Mouse (Mus musculus) G1E-ER4 (cell line): ENCODE measurements around the gene Ifit1bl1. TPM values are rescaled to one million over a fixed set of nuclear protein-coding genes. Genes with fewer than 3 reads are reported as not detected.
"Not testable (repeated sequence)": the region's sequence is repeated elsewhere in the genome, so short reads cannot be mapped to it uniquely, and the experiment has no call there.

ENCODE experiments used
- GATA1 ChIP-seq: IDR thresholded peaks from one replicate; pipeline ENCODE4 v1.8.0; 2012; ENCODE audit warnings: low read length, inconsistent platforms
- polyA plus RNA-seq: library from polyadenylated mRNA; stranded (reverse); fragments of >175 nt; gene quantifications from 2 replicates; pipeline ENCODE4 v1.2.3, GENCODE M21; 2012

Gene Ifit1bl1
- not detected in 2 replicates for polyA plus RNA-seq

DNA sequence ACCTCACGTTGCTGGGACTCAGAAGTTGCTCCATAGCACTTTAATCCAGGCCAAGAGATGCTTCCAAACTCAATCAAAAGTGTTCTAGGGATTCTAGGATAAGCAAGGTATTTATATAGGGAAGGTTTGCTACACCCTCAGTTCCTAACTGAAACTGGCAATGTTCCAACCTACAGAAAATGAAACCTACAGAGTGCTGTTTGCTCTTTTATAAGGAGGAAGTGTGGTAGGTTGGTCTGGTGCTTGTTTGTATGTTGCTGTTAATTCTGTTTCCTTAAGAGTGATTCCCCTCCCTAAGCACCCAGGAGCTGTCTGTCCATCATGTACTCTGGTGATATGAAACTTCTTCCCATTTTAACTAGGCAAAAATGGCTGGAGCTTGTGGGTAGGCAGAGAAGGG is at the start of gene Ifit1bl1:
Gene Ifit1bl1, minus strand, starts transcription at position 69 of the 400 bp plus-strand sequence.
- TF ChIP-seq GATA1 = not testable (repeated sequence)

DNA sequence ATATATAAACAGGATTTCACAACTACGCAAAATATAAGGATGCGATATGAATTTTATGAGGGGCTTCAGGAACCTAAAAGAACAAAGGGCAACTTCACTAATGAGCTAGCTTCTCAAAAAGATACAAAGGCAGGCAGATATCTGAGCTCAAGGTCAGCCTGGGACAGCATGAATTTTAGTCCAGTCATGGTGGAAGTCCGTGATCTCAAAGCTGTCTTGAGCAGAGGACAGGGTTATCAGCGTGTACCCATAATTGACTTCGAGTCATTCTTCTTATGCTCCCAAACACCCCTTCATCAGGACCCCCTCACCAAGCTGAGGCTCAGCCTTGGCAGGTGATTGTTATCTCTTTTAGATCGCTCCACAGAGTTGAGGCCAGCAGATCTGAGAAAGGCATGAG is 49.2 kb upstream of the Ifit1bl1 start:
- no peak for TF ChIP-seq GATA1

DNA sequence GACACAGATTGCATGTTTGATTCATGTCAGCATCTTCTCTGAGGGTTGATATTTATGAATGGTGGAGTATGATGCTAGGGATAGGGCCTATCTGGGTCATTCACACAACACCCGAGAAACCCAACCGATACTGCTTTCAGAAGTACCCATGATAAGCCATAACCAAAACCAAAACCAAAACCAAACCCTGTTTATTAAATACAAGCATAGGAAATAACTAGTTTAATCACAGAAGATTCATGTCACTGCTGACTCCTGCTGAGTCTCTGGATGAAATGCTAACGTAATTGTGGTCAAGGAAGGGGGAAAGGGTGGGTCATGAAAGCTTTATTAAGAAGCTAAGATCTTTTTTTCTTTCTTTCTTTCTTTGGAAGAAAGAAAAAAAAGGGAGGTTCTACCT is 48.5 kb upstream of the Ifit1bl1 start:
- TF ChIP-seq GATA1 = no peak

DNA sequence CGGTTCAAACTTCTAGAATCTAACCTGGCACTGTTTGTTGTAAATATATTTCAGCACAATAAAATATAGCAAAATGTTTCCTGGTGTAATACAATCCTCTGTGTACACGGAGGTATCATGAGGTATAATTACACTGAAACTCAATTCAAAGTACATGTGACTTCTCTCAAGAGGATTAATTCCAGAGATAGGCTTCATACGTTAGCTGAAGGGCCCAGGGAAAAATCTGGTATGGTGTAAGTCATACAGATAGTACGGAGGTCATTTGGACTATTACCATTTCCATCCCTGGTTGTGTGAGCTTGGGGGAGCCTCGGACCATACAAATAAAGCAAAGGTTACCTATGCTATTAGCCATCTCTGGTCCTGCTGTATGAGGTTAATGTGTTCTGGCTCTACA is 40.9 kb upstream of the Ifit1bl1 start:
- no peak for TF ChIP-seq GATA1

DNA sequence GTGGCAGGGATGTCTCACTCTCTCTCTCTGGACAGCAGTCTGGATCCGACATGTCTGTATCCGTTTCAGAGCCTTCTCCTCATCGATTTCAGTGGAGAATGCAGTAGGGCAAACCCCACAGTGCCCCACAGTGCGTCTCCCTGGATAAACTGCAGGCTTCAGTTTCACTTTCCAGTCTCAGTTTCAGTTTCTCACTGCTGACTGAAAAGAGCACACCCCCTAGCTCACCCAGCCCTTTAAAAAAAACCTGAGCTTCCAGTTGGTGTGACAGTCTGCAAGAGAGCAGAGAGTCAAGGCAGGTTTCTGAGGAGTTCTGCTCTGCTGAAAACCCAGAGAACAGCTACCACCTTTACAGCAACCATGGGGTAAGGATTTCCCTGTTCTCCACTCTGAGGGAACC is 38.9 kb upstream of the Ifit1bl1 start, which contains the start of the genes Ifit1bl2 and Ifit1:
Gene Ifit1bl2, minus strand, starts transcription at position 121 of the 400 bp plus-strand sequence.
Gene Ifit1, plus strand, starts transcription at position 249 of the 400 bp plus-strand sequence.
- no peak for TF ChIP-seq GATA1

GRCm38 (mm10) chr19:34636933-34637557 is 35.3 kb upstream of the Ifit1bl1 start:
- no peak for TF ChIP-seq GATA1

- TF ChIP-seq GATA1 = no peak
Measured at GRCm38 (mm10) chr19:34633484-34633883, 31.7 kb upstream of the Ifit1bl1 start.

- no peak for TF ChIP-seq GATA1
Measured at GRCm38 (mm10) chr19:34631487-34631886, 29.7 kb upstream of the Ifit1bl1 start.

DNA sequence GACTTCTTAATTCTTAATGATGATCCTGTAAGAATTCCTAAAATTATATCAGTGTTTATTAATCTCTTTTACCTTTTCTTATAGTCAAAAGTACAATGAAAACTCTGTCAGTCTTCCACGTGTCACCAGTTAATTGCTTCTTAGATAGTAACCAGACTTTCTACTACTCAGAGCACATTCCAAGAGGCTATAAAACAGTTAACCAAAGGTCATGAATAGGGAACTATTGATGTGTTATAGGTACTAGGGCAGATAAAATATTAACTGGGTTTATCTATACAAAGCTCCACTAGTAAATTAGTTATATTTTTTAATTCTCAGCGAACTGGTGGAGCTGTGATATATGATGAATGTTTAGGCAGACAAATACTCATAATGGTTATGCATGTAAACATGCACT is 25.7 kb upstream of the Ifit1bl1 start:
- TF ChIP-seq GATA1 = no peak

DNA sequence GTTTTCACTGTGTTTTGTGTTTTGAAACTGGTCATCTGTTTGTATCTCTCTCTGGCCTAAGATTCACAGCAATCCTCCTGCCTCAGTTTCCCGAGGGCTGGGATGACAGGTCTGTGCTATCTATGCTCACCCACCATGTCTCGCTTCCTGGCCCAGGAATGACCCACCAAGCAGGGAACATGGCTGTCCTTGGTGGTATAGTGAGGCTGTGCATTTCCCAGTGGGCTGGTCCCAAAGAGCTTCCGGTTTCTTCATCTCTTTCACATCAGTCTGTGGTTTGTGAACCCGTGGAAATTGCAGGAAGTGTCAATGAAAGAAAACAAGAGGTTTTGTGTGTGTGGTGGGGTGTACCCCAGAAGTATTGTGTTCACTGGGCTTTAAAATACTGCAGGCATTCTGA is 22.9 kb upstream of the Ifit1bl1 start:
- TF ChIP-seq GATA1 = no peak

DNA sequence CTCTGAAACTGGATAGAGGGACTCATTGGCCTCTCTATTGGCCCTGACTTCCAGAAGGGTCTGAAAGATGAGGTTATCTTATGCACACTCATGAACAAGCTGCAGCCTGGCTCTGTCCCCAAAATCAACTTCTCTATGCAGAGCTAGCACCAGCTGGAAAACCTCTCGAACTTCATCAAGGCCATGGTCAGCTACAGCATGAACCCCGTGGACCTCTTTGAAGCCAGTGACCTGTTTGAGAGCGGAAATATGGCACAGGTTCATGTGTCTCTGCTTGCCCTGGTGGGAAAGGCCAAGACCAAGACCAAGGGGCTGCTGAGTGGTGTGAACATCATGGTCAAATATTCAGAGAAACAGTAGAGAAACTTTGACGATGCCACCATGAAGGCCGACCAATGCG is 22.0 kb upstream of the Ifit1bl1 start:
- TF ChIP-seq GATA1 = no peak

DNA sequence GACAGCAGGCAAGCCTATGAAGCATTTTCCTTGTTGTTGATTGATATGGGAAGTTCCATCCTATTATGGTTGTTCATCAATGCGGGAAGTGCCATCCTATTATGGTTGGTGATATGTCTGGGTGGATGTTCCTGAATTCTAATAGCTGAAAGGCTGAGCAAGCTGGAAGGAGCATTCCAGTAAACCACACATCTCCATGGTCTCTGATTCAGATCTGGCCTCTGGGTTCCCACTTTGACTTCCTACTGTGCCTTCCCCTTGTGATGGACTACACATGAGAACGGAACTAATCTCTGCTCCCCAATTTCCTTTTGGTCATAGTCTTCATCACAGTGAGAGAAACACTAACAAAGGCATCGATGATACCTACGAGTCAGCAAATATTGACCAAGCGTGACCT is 19.1 kb upstream of the Ifit1bl1 start:
- TF ChIP-seq GATA1 = no peak

DNA sequence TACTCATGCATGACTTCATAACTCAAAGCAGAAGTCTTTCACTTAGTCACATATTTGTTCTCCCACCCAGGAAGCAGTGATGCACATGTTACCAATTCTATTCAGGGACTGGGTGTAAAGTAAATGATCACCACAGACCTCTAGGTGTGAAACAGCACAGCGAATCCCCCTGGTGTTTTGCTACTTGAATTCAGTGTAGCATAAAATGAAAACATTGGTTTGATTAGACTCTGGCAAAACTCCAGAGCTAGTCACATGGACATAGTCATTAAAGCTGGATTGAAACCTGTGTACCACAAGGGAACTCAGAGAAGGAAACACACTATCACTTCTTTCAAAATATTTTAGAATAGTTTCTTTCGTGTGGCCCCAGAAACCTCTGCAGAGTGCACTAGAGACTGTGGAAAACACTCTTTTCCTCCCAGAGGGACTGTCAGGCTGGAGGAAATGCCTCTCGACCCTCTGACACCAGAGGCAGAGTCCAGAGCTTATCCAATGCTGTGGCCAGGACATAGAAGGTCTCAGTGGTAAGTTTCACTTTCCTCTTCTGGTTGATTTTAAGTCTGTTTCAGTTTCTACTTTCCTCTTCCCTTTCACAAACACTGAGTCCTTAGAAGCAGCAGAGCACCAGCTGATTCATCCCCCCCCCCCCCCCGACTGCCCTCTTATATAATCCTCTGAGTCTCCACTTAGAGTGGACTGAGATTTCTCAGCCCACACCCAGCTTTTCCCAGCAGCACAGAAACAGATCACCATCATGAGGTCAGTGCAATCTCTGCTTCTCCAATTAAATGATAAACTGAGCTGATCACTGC is 5.7 kb upstream of the Ifit1bl1 start, which contains the start of gene Ifit3b:
Gene Ifit3b, plus strand, starts transcription at position 734 of the 815 bp plus-strand sequence.
- not testable (repeated sequence) for TF ChIP-seq GATA1

DNA sequence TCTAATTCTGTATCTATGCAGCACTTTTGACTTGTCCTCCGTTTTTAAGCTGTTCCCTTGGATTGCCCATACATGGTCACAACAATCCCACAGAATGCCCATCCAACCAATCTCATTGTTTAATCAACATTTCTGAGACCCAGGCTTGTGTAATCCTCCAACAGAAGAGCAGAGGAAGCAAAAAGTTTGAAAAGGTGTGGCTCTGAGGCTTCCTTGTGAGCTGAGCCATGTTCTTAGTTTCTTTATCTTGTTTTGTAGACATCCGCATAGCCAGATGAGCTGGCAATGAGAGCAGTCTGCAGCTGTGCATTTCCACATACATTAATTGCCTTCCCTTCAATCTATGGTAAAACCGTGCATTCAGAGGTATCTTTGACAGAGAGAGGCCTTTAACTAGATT is 3.7 kb upstream of the Ifit1bl1 start:
- no peak for TF ChIP-seq GATA1

- TF ChIP-seq GATA1 = no peak
Measured at GRCm38 (mm10) chr19:34598341-34598740, 3.4 kb downstream of the Ifit1bl1 start.

- TF ChIP-seq GATA1 = no peak
Measured at GRCm38 (mm10) chr19:34596811-34597210, 4.9 kb downstream of the Ifit1bl1 start.

DNA sequence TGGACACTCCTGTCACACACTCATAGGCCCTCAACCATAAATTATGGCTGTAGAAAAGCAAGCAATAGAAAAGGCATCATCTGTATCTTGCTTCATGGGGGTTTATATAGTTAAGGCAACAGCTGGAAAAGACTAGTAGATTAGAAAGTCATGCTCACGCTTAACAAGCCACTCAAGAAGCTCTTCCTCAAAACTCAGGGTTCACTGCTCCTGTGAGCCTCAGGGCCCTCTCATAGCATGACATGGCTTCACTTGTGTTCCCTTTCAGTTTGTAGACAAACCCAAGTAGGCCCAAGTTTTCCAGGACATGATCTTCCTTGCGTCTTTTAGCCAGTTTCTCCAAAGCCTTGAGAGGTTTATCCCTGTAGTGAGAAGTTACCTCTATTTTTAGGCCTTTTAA is 8.3 kb downstream of the Ifit1bl1 start:
- no peak for TF ChIP-seq GATA1
